Mouse (Mus musculus) brain, embryonic 14.5 days (tissue): ENCODE measurements around the gene Mal.

Source experiments
- CTCF ChIP-seq: fragments of 200-500 bp; IDR thresholded peaks from 2 replicates; pipeline ENCODE4 v1.5.1; 2012; ENCODE audit warnings: inconsistent platforms, mild to moderate bottlenecking, moderate library complexity, borderline replicate concordance; ENCODE audit not compliant: insufficient read depth, insufficient read length; ENCODE audit errors: extremely low read depth
- POLR2A ChIP-seq: fragments of 200-500 bp; IDR thresholded peaks from 2 replicates; pipeline ENCODE4 v1.6.1; 2012; ENCODE audit warnings: mild to moderate bottlenecking, inconsistent platforms, borderline replicate concordance; ENCODE audit not compliant: poor library complexity, insufficient read depth, insufficient read length, severe bottlenecking; ENCODE audit errors: extremely low read depth

DNA sequence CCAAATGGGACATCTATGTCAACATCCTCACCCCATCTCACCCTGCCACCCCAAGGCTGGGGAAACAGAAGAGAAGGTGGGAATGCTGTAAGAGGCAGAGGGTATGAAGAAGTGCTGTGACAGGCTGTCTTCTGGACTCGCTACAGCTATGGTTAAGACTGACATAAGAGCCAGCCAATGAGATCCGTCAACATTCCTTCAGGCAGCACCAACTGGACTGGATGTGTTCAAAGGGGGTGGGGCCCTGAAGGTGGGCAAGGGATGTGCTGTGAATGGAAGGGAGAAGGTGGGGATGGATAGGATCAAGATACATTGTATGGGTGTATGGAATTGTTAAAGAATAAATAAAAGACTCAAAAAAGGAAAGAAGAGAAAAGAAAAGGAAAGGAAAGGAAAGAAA, 23.9 kb downstream of the Mal start:
- TF ChIP-seq POLR2A = no peak
- TF ChIP-seq CTCF = no peak
